Mouse (Mus musculus) left cerebral cortex, adult 9 months (tissue): ENCODE results near the gene Rgs12.

Experiments used
- DNase-seq, 2 experiments: peaks; one replicate each; pipeline ENCODE4 v3.0.0; 2022; ENCODE audit warnings: low spot score in 2 of 2

Gene Rgs12

GRCm38 (mm10) chr5:35079101-35079500, 129.9 kb downstream of the Rgs12 start:
- no peak for DNase-seq

GRCm38 (mm10) chr5:35084913-35085312, 135.7 kb downstream of the Rgs12 start:
- DNase-seq, result no peak

GRCm38 (mm10) chr5:35088785-35089613, 139.8 kb downstream of the Rgs12 start:
- DNase-seq, result peak in 1 of 2 experiments; percentile 75
